In the genomic region with DNA sequence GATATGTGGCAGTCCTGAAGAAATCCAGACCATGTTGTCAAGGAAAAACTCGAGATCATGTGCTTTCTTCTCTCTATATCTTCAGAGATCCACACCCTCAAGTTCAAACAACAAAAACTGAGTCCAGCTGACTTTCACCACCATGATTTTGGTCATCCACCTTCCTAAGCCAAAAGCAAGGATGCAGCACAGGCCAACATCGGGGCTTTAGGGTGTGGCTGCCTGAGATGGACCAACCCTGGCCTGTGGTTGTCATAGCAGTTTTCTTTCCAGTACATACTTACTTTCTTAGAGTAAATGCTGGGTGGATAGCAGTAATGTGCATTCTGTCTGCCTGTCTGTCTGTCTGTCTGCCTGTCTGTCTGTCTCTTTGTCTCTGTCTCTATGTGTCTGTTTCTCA, we compare ENCODE assay signal across 27 mouse cellular contexts. TPM values are rescaled to one million over a fixed set of nuclear protein-coding genes. Genes with fewer than 3 reads are reported as not detected.
A peak's percentile ranks its signal among the peaks of the same experiment; 100 is the strongest.
DNase-seq lines count a peak whose midpoint lies in the region; ATAC-seq and TF ChIP-seq lines count a peak whose summit lies in the region.
"Had no signal": no experiment of that assay in that cellular context is flagged by ENCODE, and none has a peak within 500 bp of the region (broad histone marks: within the 10 kb centered on the region; RNA-seq: fewer than 3 reads in every experiment).

No protein-coding gene starts in this region.

- WGBS in limb, embryonic 15.5 days, result 71% methylated on average over 2 of the region's 2 CpGs
- WGBS in limb, embryonic 10.5 days, result 82% methylated on average over 2 of the region's 2 CpGs
- WGBS in stomach, postnatal 0 days, result 49% methylated on average over 2 of the region's 2 CpGs

- DNase-seq in heart, adult 18-20 months, result peak; percentile 33
- DNase-seq in heart, postnatal 4 days, result no peak
- no peak for DNase-seq in limb, embryonic 10.5 days (ENCODE audit: low spot score)
- DNase-seq in urinary bladder, postnatal 14 days (ENCODE audit: low spot score), result peak; percentile 34
- no peak for DNase-seq in urinary bladder, postnatal 36 days (ENCODE audit: low spot score in 2 of 2)
- no peak for DNase-seq in stomach, postnatal 0 days (ENCODE audit: low spot score)
- DNase-seq in right cerebral cortex, postnatal 10 days (ENCODE audit: low spot score in 2 of 2), result no peak
- DNase-seq: cerebellum, adult 8-10 months; layer of hippocampus, postnatal 36 days; thymus, postnatal 25 days had no signal

- H3K4me3 ChIP-seq in limb, embryonic 15.5 days, result no peak overlapping the region
- no peak overlapping the region for H3K4me3 ChIP-seq in limb, embryonic 10.5 days
- H3K4me3 ChIP-seq in stomach, postnatal 0 days (ENCODE audit: low read depth, low read length), result no peak overlapping the region
- H3K4me3 ChIP-seq: forebrain, embryonic 15.5 days; liver, embryonic 12.5 days; megakaryocyte, embryonic 14.5 days had no signal

- H3K36me3 ChIP-seq in limb, embryonic 15.5 days, result peaks cover 8% of the 10 kb centered on the region
- H3K36me3 ChIP-seq in limb, embryonic 10.5 days, result no peaks in the 10 kb centered on the region
- H3K36me3 ChIP-seq in stomach, postnatal 0 days (ENCODE audit: control insufficient read depth, insufficient read depth, low read length), result peaks cover 2% of the 10 kb centered on the region
- H3K36me3 ChIP-seq: forebrain, embryonic 15.5 days had no signal

- ATAC-seq in limb, embryonic 15.5 days (ENCODE audit: insufficient number of reproducible peaks, low FRiP score, low TSS enrichment, low read depth), result no peak
- 0 out of 2 replicates have a peak, but pooled peaks have one; percentile 21 for ATAC-seq in stomach, postnatal 0 days (ENCODE audit: low FRiP score, low TSS enrichment)
- ATAC-seq: forebrain, embryonic 15.5 days; liver, embryonic 12.5 days; midbrain, embryonic 16.5 days had no signal

- no peaks in the 10 kb centered on the region for H3K9me3 ChIP-seq in limb, embryonic 15.5 days
- no peaks in the 10 kb centered on the region for H3K9me3 ChIP-seq in limb, embryonic 10.5 days (replicated peaks)
- no peaks in the 10 kb centered on the region for H3K9me3 ChIP-seq in stomach, postnatal 0 days (ENCODE audit: control insufficient read depth, low read length)
- H3K9me3 ChIP-seq: forebrain, embryonic 15.5 days had no signal

- no peak for TF ChIP-seq CTCF in stomach, postnatal 0 days (IDR thresholded peaks at IDR 0.05; ENCODE audit: low read depth)

- peaks cover 14% of the 10 kb centered on the region; the same call in 1 of the 2 replicates for H3K4me1 ChIP-seq in limb, embryonic 15.5 days
- H3K4me1 ChIP-seq in limb, embryonic 10.5 days, result no peaks in the 10 kb centered on the region
- H3K4me1 ChIP-seq in stomach, postnatal 0 days (replicated peaks; ENCODE audit: control insufficient read depth, insufficient read depth), result 0 out of 2 replicates have a peak, but pooled peaks cover 2% of the 10 kb centered on the region
- H3K4me1 ChIP-seq: forebrain, embryonic 15.5 days had no signal

- no peaks in the 10 kb centered on the region for H3K27me3 ChIP-seq in limb, embryonic 15.5 days
- H3K27me3 ChIP-seq in limb, embryonic 10.5 days (ENCODE audit: low read depth, poor library complexity, severe bottlenecking), result no peaks in the 10 kb centered on the region
- no peaks in the 10 kb centered on the region for H3K27me3 ChIP-seq in stomach, postnatal 0 days (ENCODE audit: control insufficient read depth, insufficient read depth, low read length)
- H3K27me3 ChIP-seq: forebrain, embryonic 15.5 days; liver, embryonic 12.5 days; megakaryocyte, embryonic 14.5 days had no signal

- no peak overlapping the region for H3K4me2 ChIP-seq in limb, embryonic 15.5 days
- H3K4me2 ChIP-seq in stomach, postnatal 0 days (replicated peaks; ENCODE audit: low read depth), result no peak overlapping the region
- H3K4me2 ChIP-seq: forebrain, embryonic 15.5 days; hindbrain, embryonic 14.5 days; liver, embryonic 12.5 days had no signal

- H3K9ac ChIP-seq in limb, embryonic 15.5 days, result no peak overlapping the region
- no peak overlapping the region for H3K9ac ChIP-seq in stomach, postnatal 0 days (ENCODE audit: low read length)
- H3K9ac ChIP-seq: forebrain, embryonic 15.5 days; hindbrain, embryonic 14.5 days; liver, embryonic 12.5 days had no signal

- H3K27ac ChIP-seq in limb, embryonic 15.5 days, result peak overlapping the region; percentile 11; the same call in 1 of the 2 replicates
- H3K27ac ChIP-seq in limb, embryonic 10.5 days, result no peak overlapping the region
- H3K27ac ChIP-seq in stomach, postnatal 0 days (replicated peaks), result no peak overlapping the region
- H3K27ac ChIP-seq: forebrain, embryonic 15.5 days; hindbrain, embryonic 14.5 days; liver, embryonic 12.5 days had no signal

- no peak for TF ChIP-seq EP300 in stomach, postnatal 0 days (optimal IDR thresholded peaks at IDR 0.05)

RNA-seq across cellular contexts. Expression of a gene that starts 0.3 kb away (rescaled TPM):
- not detected for total RNA-seq in heart, adult 18-20 months (2021)
- not detected for total RNA-seq in heart, postnatal 4 days (2021)
- polyA plus RNA-seq in limb, embryonic 15.5 days (2015; fragmentation: Nextera tagmentation; extraction: Ambion mirVana), result not detected in 2 replicates
- not detected in 2 replicates for polyA plus RNA-seq in limb, embryonic 10.5 days (2016; fragmentation: Nextera tagmentation; extraction: Ambion mirVana)
- polyA plus RNA-seq in stomach, postnatal 0 days (2015; fragmentation: Nextera tagmentation; extraction: Ambion mirVana), result not detected in 2 replicates
- total RNA-seq: adrenal gland, adult 2 months; common myeloid progenitor, adult 5-6 weeks; granulocyte monocyte progenitor cell, adult 5-6 weeks; layer of hippocampus, adult 18-20 months; layer of hippocampus, postnatal 36 days; left cerebral cortex, postnatal 25 days; neutrophil, adult 5-6 weeks had no signal
- polyA plus RNA-seq: adrenal gland, adult 2 months; embryonic facial prominence, embryonic 11.5 days; forebrain, embryonic 15.5 days; heart, postnatal 0 days; hindbrain, embryonic 14.5 days; intestine, embryonic 14.5 days; kidney, embryonic 16.5 days; liver, embryonic 12.5 days; midbrain, embryonic 16.5 days; testis, adult 2 months had no signal

RNA-seq across cellular contexts. Expression of a gene that starts 22.7 kb away (rescaled TPM):
- total RNA-seq in heart, adult 18-20 months (2021), result 10 to 100 TPM in 1 of 2 experiments, 1 to 10 TPM in 1; 9.6 to 10.1 TPM
- 10 to 100 TPM; 11.9 to 14.0 TPM for total RNA-seq in heart, postnatal 4 days (2021)
- 16.2 and 17.5 TPM in 2 replicates for polyA plus RNA-seq in limb, embryonic 15.5 days (2015; fragmentation: Nextera tagmentation; extraction: Ambion mirVana)
- polyA plus RNA-seq in limb, embryonic 10.5 days (2016; fragmentation: Nextera tagmentation; extraction: Ambion mirVana), result 8.1 and 10.2 TPM in 2 replicates
- 8.5 and 9.2 TPM in 2 replicates for polyA plus RNA-seq in stomach, postnatal 0 days (2015; fragmentation: Nextera tagmentation; extraction: Ambion mirVana)

Comparison
In these comparisons a context has a peak if more than half of its experiments do, and no peak if none do; other contexts are left out.
1. DNase-seq: peak in heart, adult 18-20 months (2 of 2) and urinary bladder, postnatal 14 days (single experiment); none in heart, postnatal 4 days (single experiment), limb, embryonic 10.5 days (single experiment), urinary bladder, postnatal 36 days (0 of 2), stomach, postnatal 0 days (single experiment) and right cerebral cortex, postnatal 10 days (0 of 2).